Mouse (Mus musculus) stomach, embryonic 16.5 days (tissue): Measurements from ENCODE around the gene Ccn2. TPM values are rescaled to one million over a fixed set of nuclear protein-coding genes. Genes with fewer than 3 reads are reported as not detected.
A peak's percentile ranks its signal among the peaks of the same experiment; 100 is the strongest.

ENCODE experiments used
- ATAC-seq: fragments of 200-750 bp; cut with Nextera tagmentation; 2 replicates; pipeline ENCODE4 v1.8.0; 2017; ENCODE audit warnings: moderate number of reproducible peaks, moderate TSS enrichment; ENCODE audit not compliant: insufficient read depth, low FRiP score
- H3K27ac ChIP-seq: fragments of 300-500 bp; sonication (generic); 2 replicates; pipeline ENCODE4 v1.5.1; 2014; ENCODE audit warnings: low read length
- H3K27me3 ChIP-seq: fragments of 300-500 bp; sonication (generic); 2 replicates; pipeline ENCODE4 v1.6.1; 2014; ENCODE audit warnings: low read length, control low read depth, mixed read lengths; ENCODE audit not compliant: control insufficient read depth, insufficient read depth
- H3K36me3 ChIP-seq: fragments of 300-500 bp; sonication (generic); 2 replicates; pipeline ENCODE4 v1.6.1; 2014; ENCODE audit warnings: low read length; ENCODE audit not compliant: control insufficient read depth, insufficient read depth
- H3K4me1 ChIP-seq: fragments of 300-500 bp; sonication (generic); 2 replicates; pipeline ENCODE4 v1.6.1; 2014; ENCODE audit warnings: low read length, control low read depth, mixed read lengths; ENCODE audit not compliant: control insufficient read depth, insufficient read depth
- H3K4me2 ChIP-seq: fragments of 300-500 bp; sonication (generic); 2 replicates; pipeline ENCODE4 v1.6.1; 2014; ENCODE audit warnings: low read depth, low read length, mixed read lengths
- H3K4me3 ChIP-seq: fragments of 300-500 bp; sonication (generic); replicated peaks from 2 replicates; pipeline ENCODE4 v1.5.1; 2014; ENCODE audit warnings: mild to moderate bottlenecking, low read length
- H3K9ac ChIP-seq: fragments of 300-500 bp; sonication (generic); 2 replicates; pipeline ENCODE4 v1.6.1; 2014; ENCODE audit warnings: low read length
- H3K9me3 ChIP-seq: fragments of 300-500 bp; sonication (generic); replicated peaks from 2 replicates; pipeline ENCODE4 v1.6.1; 2016; ENCODE audit warnings: low read length, control low read depth; ENCODE audit not compliant: control insufficient read depth
- WGBS: fragments of 180-500 bp; shearing (Covaris S2); extraction: QIAGEN DNeasy Blood & Tissue Kit; methylation state at CpG from one replicate; pipeline ENCODE4 v1.1.7; 2014; 5-methylcytosine and 5-hydroxymethylcytosine counted together
- polyA plus RNA-seq: library from polyadenylated mRNA; unstranded; fragments of >200 nt; fragmentation: Nextera tagmentation; extraction: Ambion mirVana; gene quantifications from 2 replicates; pipeline ENCODE4 v1.2.1, GENCODE M21; 2015

Ccn2 gene
- polyA plus RNA-seq, 1 experiment from 2014 or later: 16.9 TPM

DNA sequence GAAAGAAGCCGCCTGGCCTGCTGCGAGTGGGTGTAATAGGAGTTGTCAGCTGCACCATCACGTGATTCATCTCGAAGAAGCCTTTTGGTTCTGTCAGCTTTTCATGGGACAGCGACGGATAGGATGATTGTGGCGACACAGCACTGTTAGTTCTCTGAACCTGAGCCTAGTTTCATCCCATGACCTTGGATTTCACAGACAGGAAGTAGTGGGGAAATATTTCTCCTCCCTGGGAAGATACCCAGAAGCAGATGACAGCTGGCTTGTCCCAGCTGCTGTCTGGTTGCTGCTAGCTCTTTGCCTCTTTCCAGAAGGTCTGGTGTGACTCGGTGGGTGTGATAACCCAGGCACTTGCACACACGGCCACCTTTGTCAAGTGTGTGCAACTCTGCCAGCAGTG is 39.0 kb downstream of the Ccn2 start:
- ATAC-seq: no peak; the same call in 1 of the 2 replicates
- H3K4me3 ChIP-seq: no peak overlapping the region
- no peak overlapping the region for H3K9ac ChIP-seq
- no peaks in the 10 kb centered on the region for H3K36me3 ChIP-seq
- 51% methylated on average over 9 of the region's 9 CpGs for WGBS
- H3K4me2 ChIP-seq: no peak overlapping the region
- no peaks in the 10 kb centered on the region for H3K27me3 ChIP-seq
- H3K4me1 ChIP-seq: peaks cover 11% of the 10 kb centered on the region
- peak overlapping the region; percentile 34; the same call in 1 of the 2 replicates for H3K27ac ChIP-seq
- H3K9me3 ChIP-seq: no peaks in the 10 kb centered on the region

DNA sequence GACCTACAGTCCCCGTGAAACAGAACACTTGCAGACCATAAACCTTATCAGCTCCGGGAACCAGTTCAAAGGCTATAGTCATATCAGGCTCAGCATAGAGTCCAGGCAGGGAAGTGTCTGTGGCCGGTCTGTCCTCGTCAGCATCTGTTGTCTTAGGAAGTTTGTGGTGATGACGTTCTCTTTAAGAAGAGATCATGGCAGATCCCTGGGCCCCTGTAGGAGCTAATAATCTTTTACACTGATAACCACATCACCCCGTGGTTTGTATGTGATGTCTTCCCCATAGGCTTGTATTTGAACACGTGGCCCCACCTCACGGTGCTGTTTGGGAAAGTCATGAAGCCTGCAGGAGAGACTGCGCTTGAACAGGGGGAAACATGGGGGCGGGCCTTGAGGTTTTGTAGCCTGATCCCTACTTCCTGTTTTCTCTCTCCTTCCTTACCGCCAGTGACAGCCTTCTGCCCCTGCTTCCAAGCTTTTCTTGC is 40.1 kb downstream of the Ccn2 start:
- peak overlapping the region; percentile 29 for H3K27ac ChIP-seq
- no peak; the same call in 1 of the 2 replicates for ATAC-seq
- no peaks in the 10 kb centered on the region for H3K27me3 ChIP-seq
- no peak overlapping the region for H3K4me3 ChIP-seq
- H3K4me1 ChIP-seq: peaks cover 11% of the 10 kb centered on the region
- WGBS: 64% methylated on average over 11 of the region's 11 CpGs
- no peaks in the 10 kb centered on the region for H3K36me3 ChIP-seq
- H3K4me2 ChIP-seq: no peak overlapping the region
- H3K9me3 ChIP-seq: no peaks in the 10 kb centered on the region
- no peak overlapping the region for H3K9ac ChIP-seq

DNA sequence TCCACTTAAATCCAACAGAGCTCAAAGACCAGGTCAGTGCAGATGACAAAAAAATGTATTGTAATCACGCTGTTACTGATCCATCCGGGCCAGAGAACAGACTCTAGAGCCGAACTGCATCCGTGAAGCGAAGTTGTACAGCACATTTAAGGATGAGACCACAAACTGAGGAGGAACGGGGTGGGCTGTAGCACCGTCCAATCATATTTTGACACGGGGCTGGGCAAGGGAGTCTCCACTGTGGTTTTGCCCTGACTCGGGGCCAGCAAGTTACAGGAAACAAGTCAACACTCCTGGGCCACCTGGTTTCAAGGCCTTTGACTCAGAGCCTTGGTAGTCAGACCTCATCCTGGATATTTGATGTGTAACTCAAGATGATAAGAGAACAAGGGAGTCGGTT is 40.6 kb downstream of the Ccn2 start:
- no peak overlapping the region for H3K4me2 ChIP-seq
- H3K4me3 ChIP-seq: no peak overlapping the region
- no peaks in the 10 kb centered on the region for H3K9me3 ChIP-seq
- no peak for ATAC-seq
- H3K4me1 ChIP-seq: peaks cover 11% of the 10 kb centered on the region
- no peaks in the 10 kb centered on the region for H3K27me3 ChIP-seq
- 85% methylated on average over 10 of the region's 10 CpGs for WGBS
- peak overlapping the region; percentile 29 for H3K27ac ChIP-seq
- H3K36me3 ChIP-seq: no peaks in the 10 kb centered on the region
- H3K9ac ChIP-seq: no peak overlapping the region

DNA sequence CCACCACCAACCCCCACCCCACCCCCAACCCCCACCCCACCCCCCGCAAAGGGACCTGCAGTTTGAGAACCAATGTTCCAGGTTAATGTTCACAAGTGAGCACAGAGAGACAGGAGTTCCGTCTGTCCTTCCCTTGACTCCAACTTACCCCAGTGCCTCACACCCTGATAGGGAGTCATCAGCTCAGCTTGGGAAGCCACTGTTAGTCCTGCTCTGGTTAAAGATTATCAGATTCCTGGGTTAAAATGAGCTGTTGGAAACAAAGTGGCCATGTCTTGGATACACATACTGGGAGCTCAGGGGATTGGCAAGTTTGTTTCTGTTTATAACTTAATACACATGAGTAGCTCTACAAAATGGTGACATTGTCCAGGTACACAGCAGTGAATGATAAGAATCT is 41.7 kb downstream of the Ccn2 start:
- H3K4me1 ChIP-seq: peaks cover 11% of the 10 kb centered on the region
- no peak overlapping the region for H3K9ac ChIP-seq
- no peaks in the 10 kb centered on the region for H3K36me3 ChIP-seq
- 78% methylated on average over 2 of the region's 2 CpGs for WGBS
- no peak for ATAC-seq
- no peak overlapping the region for H3K4me2 ChIP-seq
- H3K9me3 ChIP-seq: no peaks in the 10 kb centered on the region
- H3K27me3 ChIP-seq: no peaks in the 10 kb centered on the region
- no peak overlapping the region for H3K4me3 ChIP-seq
- peak overlapping the region; percentile 52; the same call in 1 of the 2 replicates for H3K27ac ChIP-seq

DNA sequence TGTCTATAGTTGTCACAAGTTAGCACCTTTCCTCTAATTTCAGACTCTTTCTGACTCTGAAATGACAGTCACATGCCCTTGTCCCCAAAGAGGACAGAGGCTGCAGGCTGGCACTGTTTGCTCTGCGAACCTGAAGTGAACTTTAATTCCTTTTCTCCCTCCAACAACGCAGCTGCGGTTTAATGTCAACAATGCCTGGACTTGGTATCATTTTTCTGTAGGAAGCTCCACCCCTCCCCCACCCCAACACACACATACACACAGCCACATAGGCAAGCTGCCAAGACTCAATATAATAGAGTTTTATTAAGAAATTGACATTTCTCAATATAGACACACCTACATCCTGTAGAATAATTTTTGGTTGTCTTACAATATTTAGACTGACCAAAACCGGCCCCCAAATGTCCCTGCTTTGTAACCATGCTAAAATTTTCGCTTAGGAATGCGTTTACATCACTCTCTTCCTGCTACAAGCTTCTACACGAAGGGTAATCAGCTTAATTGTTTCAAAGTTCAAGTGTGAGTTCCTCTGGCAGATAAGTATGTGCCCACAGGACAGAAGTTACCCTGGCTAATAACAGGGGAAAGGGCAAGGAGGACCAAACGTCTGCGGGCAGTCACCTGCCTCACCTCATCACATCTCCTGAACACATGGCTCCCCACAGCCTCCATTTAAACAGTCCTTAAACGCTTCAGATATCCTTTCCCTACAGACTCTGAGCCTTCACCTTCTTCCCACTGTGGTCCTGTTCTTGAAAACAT is 43.2 kb downstream of the Ccn2 start:
- Histone ChIP-seq H3K27ac (peak overlapping the region; percentile 34), H3K9me3 (no peaks in the 10 kb centered on the region), H3K27me3 (no peaks in the 10 kb centered on the region), H3K36me3 (no peaks in the 10 kb centered on the region), H3K9ac (no peak overlapping the region), H3K4me2 (0 out of 2 replicates have a peak overlapping the region, but pooled peaks have one; percentile 7), H3K4me3 (no peak overlapping the region), H3K4me1 (peaks cover 11% of the 10 kb centered on the region)
- peak; percentile 60; the same call in 1 of the 2 replicates for ATAC-seq
- 16% methylated on average over 10 of the region's 10 CpGs for WGBS

DNA sequence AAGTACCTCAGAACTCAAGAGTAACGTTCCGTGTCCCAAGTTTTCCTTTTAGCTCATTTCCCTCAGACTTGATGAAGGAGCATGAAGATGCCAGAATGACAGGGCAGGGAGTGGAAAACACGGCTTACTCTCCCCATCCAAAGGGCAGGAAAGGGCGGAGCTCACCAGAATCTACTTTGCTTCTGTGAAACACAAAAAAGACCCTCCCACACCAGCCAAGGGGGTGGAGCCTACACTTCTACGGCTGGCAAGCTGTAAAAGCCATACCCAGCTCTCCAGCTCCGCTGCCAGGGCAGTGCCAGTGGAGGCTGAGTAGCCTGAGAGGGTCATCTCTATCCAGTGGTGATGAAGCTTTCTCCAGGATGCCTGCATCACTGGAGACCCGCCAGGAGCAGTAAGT is 44.4 kb downstream of the Ccn2 start:
- Histone ChIP-seq H3K4me2 (no peak overlapping the region), H3K36me3 (no peaks in the 10 kb centered on the region), H3K4me3 (no peak overlapping the region), H3K9me3 (no peaks in the 10 kb centered on the region), H3K4me1 (peaks cover 11% of the 10 kb centered on the region), H3K27ac (no peak overlapping the region), H3K27me3 (no peaks in the 10 kb centered on the region), H3K9ac (no peak overlapping the region)
- WGBS: 70% methylated on average over 7 of the region's 7 CpGs
- no peak; the same call in 1 of the 2 replicates for ATAC-seq

DNA sequence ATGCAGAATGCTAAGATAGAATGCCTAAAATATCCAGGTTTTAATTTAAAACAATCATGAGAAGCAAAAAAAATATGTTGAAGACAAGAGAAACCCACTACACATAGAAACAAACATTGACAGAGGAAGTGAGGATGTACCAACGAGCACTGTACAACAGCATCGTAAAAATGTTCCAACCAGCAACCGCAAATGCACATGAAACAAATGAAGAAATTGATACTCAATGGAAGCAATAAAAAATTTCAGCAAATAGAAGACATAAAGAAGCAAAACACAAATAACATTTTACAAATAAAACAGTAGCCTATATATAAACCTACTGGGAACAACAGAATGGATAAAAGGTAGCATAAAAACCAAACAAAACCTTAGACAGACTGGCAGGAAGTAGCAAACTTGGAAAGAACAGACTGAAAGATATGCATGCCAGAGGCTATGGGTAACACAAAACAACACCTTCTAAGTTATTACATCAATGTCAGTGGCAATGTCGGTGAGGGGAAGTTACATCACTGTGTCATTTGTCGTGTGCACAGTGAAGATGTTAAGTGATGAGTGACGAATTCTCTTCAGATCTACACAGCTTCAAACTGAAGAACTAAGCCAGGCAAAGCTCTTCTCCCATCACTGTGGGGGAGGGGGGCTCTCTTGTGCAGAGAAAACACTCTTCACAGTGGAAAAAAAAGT is 45.1 kb downstream of the Ccn2 start:
- Histone ChIP-seq H3K27ac (no peak overlapping the region), H3K27me3 (no peaks in the 10 kb centered on the region), H3K4me1 (peaks cover 11% of the 10 kb centered on the region), H3K9ac (no peak overlapping the region), H3K9me3 (no peaks in the 10 kb centered on the region), H3K4me2 (no peak overlapping the region), H3K36me3 (no peaks in the 10 kb centered on the region), H3K4me3 (no peak overlapping the region)
- no peak for ATAC-seq
- WGBS: 75% methylated on average over 6 of the region's 6 CpGs

DNA sequence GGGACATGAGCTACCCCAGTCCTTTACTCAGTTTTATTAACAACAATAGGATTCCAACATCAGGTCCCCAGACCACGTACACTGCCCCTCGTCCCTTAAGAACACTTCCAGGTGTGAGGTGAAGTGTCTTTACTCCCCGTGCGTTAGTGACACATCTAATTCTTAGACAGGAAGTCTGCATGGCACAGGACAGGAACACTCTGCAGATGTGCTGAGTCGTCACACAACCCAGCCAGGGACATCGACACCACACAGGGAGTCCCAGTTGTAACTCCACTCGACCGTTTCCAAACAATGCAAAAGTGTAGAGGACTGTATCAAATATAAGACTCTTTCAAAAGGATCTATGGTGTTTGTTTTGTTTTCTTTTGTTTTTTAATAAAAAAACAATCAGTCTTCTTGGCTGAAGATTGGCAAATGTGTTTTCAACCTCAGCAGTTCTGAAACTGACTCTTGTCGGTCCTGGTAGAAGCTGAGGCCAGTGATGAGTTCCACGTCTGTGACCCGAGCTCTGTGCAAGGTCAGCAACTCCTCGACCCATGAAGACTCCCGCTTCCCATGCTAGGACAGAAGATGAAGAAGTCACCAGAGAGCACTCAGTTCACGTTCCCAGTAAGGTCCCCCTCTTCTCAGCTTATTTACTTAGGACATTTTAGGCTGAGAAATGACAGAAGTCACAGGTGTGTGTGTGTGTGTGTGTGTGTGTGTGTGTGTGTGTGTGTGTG is 46.3 kb downstream of the Ccn2 start:
- Histone ChIP-seq H3K4me3 (no peak overlapping the region), H3K4me2 (no peak overlapping the region), H3K27me3 (no peaks in the 10 kb centered on the region), H3K9me3 (no peaks in the 10 kb centered on the region), H3K9ac (no peak overlapping the region), H3K4me1 (peaks cover 11% of the 10 kb centered on the region), H3K36me3 (no peaks in the 10 kb centered on the region), H3K27ac (no peak overlapping the region)
- 64% methylated on average over 14 of the region's 14 CpGs for WGBS
- ATAC-seq: no peak
